Mouse (Mus musculus): ENCODE results near the gene Mrpl39. TPM values are rescaled to one million over a fixed set of nuclear protein-coding genes. Genes with fewer than 3 reads are reported as not detected.

Mrpl39 gene
- polyA plus RNA-seq, 1 experiment from 2014 or later, result 56.2 TPM

GRCm38 (mm10) chr16:84716724-84717617 is 18.6 kb downstream of the Mrpl39 start:
- H3K4me2 ChIP-seq (replicated peaks; ENCODE audit: low read depth, low read length), result no peak overlapping the region
- WGBS, result 92% methylated on average over 13 of the region's 13 CpGs
- ATAC-seq (ENCODE audit: low FRiP score) (no peak), DNase-seq (ENCODE audit: low spot score) (no peak)
- no peak overlapping the region for H3K4me3 ChIP-seq (ENCODE audit: low read depth, low read length)
- H3K9me3 ChIP-seq (ENCODE audit: control insufficient read depth, low read length), result no peaks in the 10 kb centered on the region
- no peaks in the 10 kb centered on the region for H3K27me3 ChIP-seq (ENCODE audit: control insufficient read depth, insufficient read depth, low read length)
- H3K27ac ChIP-seq (ENCODE audit: low read depth, low read length), result no peak overlapping the region
- H3K9ac ChIP-seq (ENCODE audit: low read depth, low read length), result no peak overlapping the region
- no peaks in the 10 kb centered on the region for H3K4me1 ChIP-seq (replicated peaks; ENCODE audit: control insufficient read depth, insufficient read depth, low read length)
- H3K36me3 ChIP-seq (ENCODE audit: control insufficient read depth, insufficient read depth, low read length), result no peaks in the 10 kb centered on the region

GRCm38 (mm10) chr16:84716197-84716596 is 19.3 kb downstream of the Mrpl39 start:
- H3K9ac ChIP-seq (ENCODE audit: low read depth, low read length), result no peak overlapping the region
- 94% methylated on average over 7 of the region's 7 CpGs for WGBS
- no peaks in the 10 kb centered on the region for H3K27me3 ChIP-seq (ENCODE audit: control insufficient read depth, insufficient read depth, low read length)
- H3K4me1 ChIP-seq (replicated peaks; ENCODE audit: control insufficient read depth, insufficient read depth, low read length), result no peaks in the 10 kb centered on the region
- no peak overlapping the region for H3K27ac ChIP-seq (ENCODE audit: low read depth, low read length)
- no peak for DNase-seq (ENCODE audit: low spot score)
- ATAC-seq (ENCODE audit: low FRiP score), result no peak
- no peaks in the 10 kb centered on the region for H3K36me3 ChIP-seq (ENCODE audit: control insufficient read depth, insufficient read depth, low read length)
- H3K9me3 ChIP-seq (ENCODE audit: control insufficient read depth, low read length), result no peaks in the 10 kb centered on the region
- no peak overlapping the region for H3K4me3 ChIP-seq (ENCODE audit: low read depth, low read length)
- no peak overlapping the region for H3K4me2 ChIP-seq (replicated peaks; ENCODE audit: low read depth, low read length)

- Histone ChIP-seq H3K27ac (ENCODE audit: low read depth, low read length) (no peak overlapping the region), H3K27me3 (ENCODE audit: control insufficient read depth, insufficient read depth, low read length) (no peaks in the 10 kb centered on the region), H3K9me3 (ENCODE audit: control insufficient read depth, low read length) (no peaks in the 10 kb centered on the region), H3K36me3 (ENCODE audit: control insufficient read depth, insufficient read depth, low read length) (no peaks in the 10 kb centered on the region), H3K4me1 (replicated peaks; ENCODE audit: control insufficient read depth, insufficient read depth, low read length) (no peaks in the 10 kb centered on the region), H3K9ac (ENCODE audit: low read depth, low read length) (no peak overlapping the region), H3K4me3 (ENCODE audit: low read depth, low read length) (no peak overlapping the region), H3K4me2 (replicated peaks; ENCODE audit: low read depth, low read length) (no peak overlapping the region)
- ATAC-seq (ENCODE audit: low FRiP score), result no peak
- no peak for DNase-seq (ENCODE audit: low spot score)
- 94% methylated on average over 6 of the region's 6 CpGs for WGBS
Observed at GRCm38 (mm10) chr16:84714978-84715377, 20.6 kb downstream of the Mrpl39 start.

GRCm38 (mm10) chr16:84713926-84714325 is 21.6 kb downstream of the Mrpl39 start:
- no peaks in the 10 kb centered on the region for H3K4me1 ChIP-seq (replicated peaks; ENCODE audit: control insufficient read depth, insufficient read depth, low read length)
- no peaks in the 10 kb centered on the region for H3K36me3 ChIP-seq (ENCODE audit: control insufficient read depth, insufficient read depth, low read length)
- no peak for ATAC-seq (ENCODE audit: low FRiP score)
- no peak overlapping the region for H3K9ac ChIP-seq (ENCODE audit: low read depth, low read length)
- no peak overlapping the region for H3K4me2 ChIP-seq (replicated peaks; ENCODE audit: low read depth, low read length)
- WGBS, result 93% methylated on average over 4 of the region's 4 CpGs
- H3K9me3 ChIP-seq (ENCODE audit: control insufficient read depth, low read length), result no peaks in the 10 kb centered on the region
- no peak overlapping the region for H3K27ac ChIP-seq (ENCODE audit: low read depth, low read length)
- no peaks in the 10 kb centered on the region for H3K27me3 ChIP-seq (ENCODE audit: control insufficient read depth, insufficient read depth, low read length)
- no peak for DNase-seq (ENCODE audit: low spot score)
- no peak overlapping the region for H3K4me3 ChIP-seq (ENCODE audit: low read depth, low read length)

- H3K9me3 ChIP-seq (ENCODE audit: control insufficient read depth, low read length), result no peaks in the 10 kb centered on the region
- ATAC-seq (ENCODE audit: low FRiP score) (no peak), DNase-seq (ENCODE audit: low spot score) (no peak)
- no peak overlapping the region for H3K9ac ChIP-seq (ENCODE audit: low read depth, low read length)
- no peaks in the 10 kb centered on the region for H3K36me3 ChIP-seq (ENCODE audit: control insufficient read depth, insufficient read depth, low read length)
- no peaks in the 10 kb centered on the region for H3K4me1 ChIP-seq (replicated peaks; ENCODE audit: control insufficient read depth, insufficient read depth, low read length)
- 87% methylated on average over 4 of the region's 4 CpGs for WGBS
- H3K27ac ChIP-seq (ENCODE audit: low read depth, low read length), result no peak overlapping the region
- H3K27me3 ChIP-seq (ENCODE audit: control insufficient read depth, insufficient read depth, low read length), result no peaks in the 10 kb centered on the region
- no peak overlapping the region for H3K4me2 ChIP-seq (replicated peaks; ENCODE audit: low read depth, low read length)
- no peak overlapping the region for H3K4me3 ChIP-seq (ENCODE audit: low read depth, low read length)
Observed at GRCm38 (mm10) chr16:84713156-84713555, 22.4 kb downstream of the Mrpl39 start.

- Histone ChIP-seq H3K4me2 (replicated peaks; ENCODE audit: low read depth, low read length) (no peak overlapping the region), H3K27me3 (ENCODE audit: control insufficient read depth, insufficient read depth, low read length) (no peaks in the 10 kb centered on the region), H3K9me3 (ENCODE audit: control insufficient read depth, low read length) (no peaks in the 10 kb centered on the region), H3K27ac (ENCODE audit: low read depth, low read length) (no peak overlapping the region), H3K9ac (ENCODE audit: low read depth, low read length) (no peak overlapping the region), H3K4me3 (ENCODE audit: low read depth, low read length) (no peak overlapping the region), H3K36me3 (ENCODE audit: control insufficient read depth, insufficient read depth, low read length) (no peaks in the 10 kb centered on the region), H3K4me1 (replicated peaks; ENCODE audit: control insufficient read depth, insufficient read depth, low read length) (no peaks in the 10 kb centered on the region)
- 83% methylated on average over 2 of the region's 2 CpGs for WGBS
- no peak for ATAC-seq (ENCODE audit: low FRiP score)
- DNase-seq (ENCODE audit: low spot score), result no peak
Observed at GRCm38 (mm10) chr16:84708649-84709048, 26.9 kb downstream of the Mrpl39 start.

- H3K9ac ChIP-seq (ENCODE audit: low read depth, low read length), result no peak overlapping the region
- WGBS, result 67% methylated on average over 4 of the region's 4 CpGs
- no peaks in the 10 kb centered on the region; the same call in 1 of the 2 replicates for H3K27me3 ChIP-seq (ENCODE audit: control insufficient read depth, insufficient read depth, low read length)
- no peak overlapping the region for H3K4me3 ChIP-seq (ENCODE audit: low read depth, low read length)
- no peak overlapping the region for H3K27ac ChIP-seq (ENCODE audit: low read depth, low read length)
- no peaks in the 10 kb centered on the region for H3K4me1 ChIP-seq (replicated peaks; ENCODE audit: control insufficient read depth, insufficient read depth, low read length)
- no peak overlapping the region for H3K4me2 ChIP-seq (replicated peaks; ENCODE audit: low read depth, low read length)
- no peaks in the 10 kb centered on the region for H3K9me3 ChIP-seq (ENCODE audit: control insufficient read depth, low read length)
- H3K36me3 ChIP-seq (ENCODE audit: control insufficient read depth, insufficient read depth, low read length), result no peaks in the 10 kb centered on the region
- DNase-seq (ENCODE audit: low spot score) (no peak), ATAC-seq (ENCODE audit: low FRiP score) (no peak)
Observed at GRCm38 (mm10) chr16:84707802-84708201, 27.7 kb downstream of the Mrpl39 start.

- Histone ChIP-seq H3K4me2 (replicated peaks; ENCODE audit: low read depth, low read length) (no peak overlapping the region), H3K4me1 (replicated peaks; ENCODE audit: control insufficient read depth, insufficient read depth, low read length) (no peaks in the 10 kb centered on the region; the same call in 1 of the 2 replicates), H3K27me3 (ENCODE audit: control insufficient read depth, insufficient read depth, low read length) (peaks cover 4% of the 10 kb centered on the region; the same call in 1 of the 2 replicates), H3K9ac (ENCODE audit: low read depth, low read length) (no peak overlapping the region), H3K4me3 (ENCODE audit: low read depth, low read length) (no peak overlapping the region), H3K9me3 (ENCODE audit: control insufficient read depth, low read length) (no peaks in the 10 kb centered on the region), H3K36me3 (ENCODE audit: control insufficient read depth, insufficient read depth, low read length) (no peaks in the 10 kb centered on the region), H3K27ac (ENCODE audit: low read depth, low read length) (no peak overlapping the region)
- WGBS, result 90% methylated on average over 6 of the region's 6 CpGs
- ATAC-seq (ENCODE audit: low FRiP score), result no peak
- no peak for DNase-seq (ENCODE audit: low spot score)
Observed at GRCm38 (mm10) chr16:84706571-84706970, 29.0 kb downstream of the Mrpl39 start.

- no peak for ATAC-seq (ENCODE audit: low FRiP score)
- Histone ChIP-seq H3K4me1 (replicated peaks; ENCODE audit: control insufficient read depth, insufficient read depth, low read length) (no peaks in the 10 kb centered on the region; the same call in 1 of the 2 replicates), H3K9me3 (ENCODE audit: control insufficient read depth, low read length) (no peaks in the 10 kb centered on the region), H3K36me3 (ENCODE audit: control insufficient read depth, insufficient read depth, low read length) (no peaks in the 10 kb centered on the region), H3K27me3 (ENCODE audit: control insufficient read depth, insufficient read depth, low read length) (peaks cover 4% of the 10 kb centered on the region; the same call in 1 of the 2 replicates), H3K9ac (ENCODE audit: low read depth, low read length) (no peak overlapping the region), H3K4me3 (ENCODE audit: low read depth, low read length) (no peak overlapping the region), H3K27ac (ENCODE audit: low read depth, low read length) (no peak overlapping the region), H3K4me2 (replicated peaks; ENCODE audit: low read depth, low read length) (no peak overlapping the region)
- no peak for DNase-seq (ENCODE audit: low spot score)
- WGBS, result 81% methylated on average over 5 of the region's 5 CpGs
Observed at GRCm38 (mm10) chr16:84705507-84705906, 30.0 kb downstream of the Mrpl39 start.

All from hindbrain, embryonic 11.5 days (tissue).